Mouse (Mus musculus): ENCODE data around the gene Cds2.
A peak's percentile ranks its signal among the peaks of the same experiment; 100 is the strongest.
"Not testable (repeated sequence)": the region's sequence is repeated elsewhere in the genome, so short reads cannot be mapped to it uniquely, and the experiment has no call there.

Gene Cds2

GRCm38 (mm10) chr2:132262879-132263398, at the start of gene Cds2:
TSS of gene Cds2 (plus strand) at chr2:132263148.
- DNase-seq (ENCODE audit: low spot score in 2 of 2) = peak; percentile 98

- peak; percentile 15 to 68 for DNase-seq (ENCODE audit: low spot score in 2 of 2)
Measured at GRCm38 (mm10) chr2:132221611-132222073, 41.3 kb upstream of the Cds2 start.

- no peak for DNase-seq (ENCODE audit: low spot score in 2 of 2)
Measured at GRCm38 (mm10) chr2:132224359-132224758, 38.6 kb upstream of the Cds2 start.

- DNase-seq (ENCODE audit: low spot score in 2 of 2) = no peak
Measured at GRCm38 (mm10) chr2:132232413-132232945, 30.5 kb upstream of the Cds2 start.

GRCm38 (mm10) chr2:132233985-132234765, 28.8 kb upstream of the Cds2 start:
- no peak for DNase-seq (ENCODE audit: low spot score in 2 of 2)

GRCm38 (mm10) chr2:132235291-132235690, 27.7 kb upstream of the Cds2 start:
- DNase-seq (ENCODE audit: low spot score in 2 of 2) = no peak

GRCm38 (mm10) chr2:132235975-132236374, 27.0 kb upstream of the Cds2 start:
- no peak for DNase-seq (ENCODE audit: low spot score in 2 of 2)

GRCm38 (mm10) chr2:132239434-132239833, 23.5 kb upstream of the Cds2 start:
- DNase-seq (ENCODE audit: low spot score in 2 of 2) = not testable (repeated sequence)

GRCm38 (mm10) chr2:132240457-132240856, 22.5 kb upstream of the Cds2 start:
- peak; percentile 35 to 47 for DNase-seq (ENCODE audit: low spot score in 2 of 2)

- no peak for DNase-seq (ENCODE audit: low spot score in 2 of 2)
Measured at GRCm38 (mm10) chr2:132243370-132243769, 19.6 kb upstream of the Cds2 start.

GRCm38 (mm10) chr2:132247539-132248313, 15.2 kb upstream of the Cds2 start, which contains the start of gene Tmem230:
TSS of gene Tmem230 (minus strand) at chr2:132247807.
- DNase-seq (ENCODE audit: low spot score in 2 of 2) = peak; percentile 93 to 94

- DNase-seq (ENCODE audit: low spot score in 2 of 2) = no peak
Measured at GRCm38 (mm10) chr2:132251911-132252310, 11.0 kb upstream of the Cds2 start.

GRCm38 (mm10) chr2:132252542-132253528, 10.1 kb upstream of the Cds2 start, which contains the start of gene Pcna:
TSS of gene Pcna (minus strand) at chr2:132253314.
- DNase-seq (ENCODE audit: low spot score in 2 of 2) = peak; percentile 95 to 97

GRCm38 (mm10) chr2:132253603-132254002, 9.3 kb upstream of the Cds2 start:
- no peak for DNase-seq (ENCODE audit: low spot score in 2 of 2)

- no peak for DNase-seq (ENCODE audit: low spot score in 2 of 2)
Measured at GRCm38 (mm10) chr2:132257350-132258068, 5.4 kb upstream of the Cds2 start.

GRCm38 (mm10) chr2:132260601-132261000, 2.3 kb upstream of the Cds2 start:
- DNase-seq (ENCODE audit: low spot score in 2 of 2) = no peak

- no peak for DNase-seq (ENCODE audit: low spot score in 2 of 2)
Measured at GRCm38 (mm10) chr2:132262175-132262574, 773 bp upstream of the Cds2 start.

GRCm38 (mm10) chr2:132263421-132264265, 695 bp downstream of the Cds2 start:
- peak in 1 of 2 experiments; percentile 37 for DNase-seq (ENCODE audit: low spot score in 2 of 2)

- DNase-seq (ENCODE audit: low spot score in 2 of 2) = no peak
Measured at GRCm38 (mm10) chr2:132264266-132264710, 1.3 kb downstream of the Cds2 start.
